Mouse (Mus musculus): Measurements from ENCODE around the gene Trim50.

DNA sequence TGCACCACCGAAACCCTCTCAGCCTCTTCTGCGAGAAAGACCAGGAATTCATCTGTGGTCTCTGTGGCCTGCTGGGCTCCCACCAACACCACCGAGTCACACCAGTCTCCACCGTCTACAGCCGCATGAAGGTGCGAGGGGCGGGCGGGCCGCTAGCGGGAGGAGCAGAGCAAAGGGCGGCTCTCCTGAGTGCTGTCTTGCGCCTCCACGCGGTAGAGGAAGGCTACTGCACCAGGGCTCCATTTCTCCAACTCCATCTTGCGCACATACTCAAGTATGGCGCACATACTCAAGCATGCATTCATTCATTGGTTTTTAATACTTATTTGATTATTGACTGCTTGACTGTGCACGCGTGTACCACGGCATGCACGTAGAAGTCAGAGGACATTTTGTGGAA is 469 bp downstream of the Trim50 start:
- TF ChIP-seq CTCF (IDR thresholded peaks at IDR 0.05; ENCODE audit: extremely low read depth, insufficient read length, insufficient replicate concordance, low read depth, low read length) (peak; percentile 43; the same call in 1 of the 2 replicates), POLR2A (IDR thresholded peaks at IDR 0.05; ENCODE audit: low read depth, low read length) (no peak)
